Mouse (Mus musculus) adrenal gland, adult 8-10 months (tissue): ENCODE measurements around the gene Foxm1. TPM values are rescaled to one million over a fixed set of nuclear protein-coding genes. Genes with fewer than 3 reads are reported as not detected.
A peak's percentile ranks its signal among the peaks of the same experiment; 100 is the strongest.

Experiments
- DNase-seq: peaks from one replicate; pipeline ENCODE4 v3.0.0; 2022
- total RNA-seq, 4 experiments: library from RNA; stranded (reverse); gene quantifications; 2 replicates each; pipeline ENCODE4 v1.2.4; 2022

Foxm1 gene
- 1 to 10 TPM; 1.7 to 4.1 (median 3.3) TPM for total RNA-seq

DNA sequence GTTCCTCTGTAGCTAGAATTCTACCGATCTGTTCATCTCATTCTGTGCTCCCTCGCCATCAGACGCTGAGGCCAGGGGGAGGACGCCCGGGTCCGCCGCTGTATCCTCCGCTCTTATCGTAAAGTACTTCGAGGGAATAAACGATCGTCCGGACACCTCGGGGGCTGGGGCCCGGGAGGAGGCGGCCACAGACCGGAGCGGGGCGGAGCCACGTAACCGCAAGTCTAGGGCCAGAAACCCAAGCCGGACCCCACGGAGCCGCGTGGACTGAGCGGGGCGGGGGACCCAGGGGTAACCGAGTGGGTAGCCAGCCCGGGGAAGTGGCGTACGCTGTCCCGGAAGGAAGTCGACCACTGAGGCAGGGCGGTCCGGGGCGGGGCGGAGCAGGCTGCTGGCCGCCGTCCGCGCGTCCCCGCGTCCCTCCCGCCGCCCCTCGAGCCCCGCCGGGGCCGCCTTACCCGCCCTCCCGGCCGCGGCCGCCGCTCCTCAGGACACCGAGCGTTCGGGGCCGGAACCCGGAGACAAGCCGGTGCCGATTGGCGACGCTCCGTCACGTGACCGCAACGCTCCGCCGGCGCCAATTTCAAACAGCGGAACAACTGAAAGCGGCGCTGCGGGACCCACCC is at the start of gene Foxm1, which contains the start of gene Rhno1:
Foxm1 (plus strand) TSS at position 587 of the 626 bp plus-strand sequence.
Rhno1 (minus strand) TSS at position 531 of the 626 bp plus-strand sequence.
- DNase-seq, result peak; percentile 78

DNA sequence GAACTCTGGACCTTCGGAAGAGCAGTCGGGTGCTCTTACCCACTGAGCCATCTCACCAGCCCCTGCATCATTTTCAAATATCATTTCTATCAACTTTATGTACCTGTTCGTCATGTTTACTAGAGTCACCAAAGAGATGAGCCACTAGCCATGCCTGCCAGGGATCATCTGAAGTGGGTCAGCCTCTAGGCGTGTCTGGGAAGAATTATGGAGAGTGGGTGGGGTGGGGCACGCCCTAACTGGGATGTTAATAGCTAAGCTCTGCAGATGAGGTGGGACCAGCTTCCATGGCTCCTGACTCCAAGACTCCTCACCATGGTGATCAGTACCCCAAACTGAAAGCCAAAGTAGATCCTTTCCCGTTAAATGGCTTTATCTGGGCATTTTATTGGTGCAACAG is 48.0 kb upstream of the Foxm1 start:
- no peak for DNase-seq

DNA sequence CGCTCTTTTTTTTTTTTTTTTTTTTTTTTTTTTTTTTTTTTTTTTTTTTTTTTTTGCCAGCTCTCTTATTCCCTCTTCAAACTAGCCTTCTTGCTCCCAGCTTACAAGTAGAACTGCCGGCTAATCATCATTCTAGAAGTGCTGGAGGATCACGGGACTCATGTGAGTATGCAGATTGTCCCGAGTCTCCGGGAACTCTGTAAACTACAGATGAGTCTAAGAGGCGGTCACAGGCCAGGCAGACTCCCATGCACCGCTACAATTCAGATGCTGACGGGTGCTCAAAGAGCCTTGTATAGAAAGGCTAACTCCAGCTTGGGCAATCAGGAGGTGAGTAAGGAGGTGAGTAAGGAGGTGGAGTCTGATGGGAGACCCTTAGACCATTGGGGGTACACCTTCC is 47.2 kb upstream of the Foxm1 start:
- no peak for DNase-seq

DNA sequence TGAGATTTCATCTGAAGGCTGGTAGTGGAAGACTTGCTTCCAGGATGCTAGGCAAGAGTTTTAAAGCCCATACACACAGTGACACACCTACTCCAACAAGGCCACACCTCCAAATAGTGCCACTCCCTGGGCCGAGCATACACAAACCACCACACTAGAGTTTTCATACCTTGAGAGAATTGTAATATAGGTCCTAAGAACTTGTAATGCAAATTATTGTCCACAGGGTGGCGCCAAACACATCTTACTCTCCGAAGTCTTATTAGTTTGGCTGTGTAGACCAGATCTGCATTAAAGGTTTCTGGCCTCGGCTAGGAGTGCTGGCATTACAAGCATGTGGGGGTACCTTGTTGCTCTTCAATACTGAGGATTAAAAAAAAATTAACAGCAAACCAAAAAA is 44.5 kb upstream of the Foxm1 start:
- no peak for DNase-seq

DNA sequence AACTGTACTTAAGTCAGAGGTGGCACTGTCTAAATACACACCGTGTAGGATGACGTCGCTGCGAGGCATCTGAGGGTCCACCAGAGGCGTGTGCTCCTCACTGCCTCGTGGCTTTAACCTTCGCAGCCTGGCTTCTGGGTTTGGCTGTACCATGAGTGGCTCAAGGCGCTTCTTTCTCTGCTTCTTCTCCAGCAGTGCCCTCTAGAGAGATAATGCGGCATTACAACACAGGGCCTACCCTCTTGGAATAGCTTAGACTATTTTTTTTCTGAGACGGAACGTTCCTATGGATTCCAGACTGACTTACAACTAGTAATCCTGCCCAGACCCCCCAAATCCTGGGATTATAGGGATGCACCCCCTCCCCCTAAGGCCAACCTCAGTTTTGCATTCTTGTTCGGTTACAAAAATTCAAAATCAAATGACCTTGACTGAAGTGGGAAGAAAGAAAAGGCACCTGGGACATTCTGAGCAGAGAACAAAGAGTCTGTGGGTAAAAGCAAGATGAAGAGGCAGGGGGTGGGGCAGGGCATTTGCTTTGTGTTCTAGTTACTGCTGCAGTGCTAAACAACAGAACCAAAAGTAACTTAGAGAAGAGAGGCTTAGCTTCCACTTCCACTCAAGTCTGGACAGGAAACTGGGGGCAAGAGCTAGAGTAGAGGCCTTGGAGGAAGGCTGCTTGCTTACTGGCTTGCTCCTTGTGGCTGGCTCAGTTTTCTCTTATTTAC is 28.2 kb upstream of the Foxm1 start:
- peak; percentile 34 for DNase-seq

DNA sequence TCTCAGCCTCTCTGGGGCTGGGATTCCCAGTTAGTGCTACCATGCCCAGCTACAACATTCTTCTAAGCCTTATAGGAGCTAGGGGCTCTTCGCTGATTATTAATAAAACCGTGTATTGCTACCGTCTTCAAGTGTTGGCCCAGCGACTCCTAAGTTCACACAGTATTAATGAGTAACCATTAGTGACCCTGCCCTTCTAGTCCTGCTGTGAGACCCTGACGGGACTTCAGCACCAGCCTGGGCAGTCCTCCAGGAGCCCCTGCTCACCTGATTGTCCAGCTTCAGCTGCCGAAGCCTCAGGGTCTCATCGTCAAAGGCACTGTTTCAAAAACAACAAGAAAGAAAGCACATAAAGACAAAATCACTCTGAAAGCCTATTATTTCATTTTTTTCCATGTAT is 25.3 kb upstream of the Foxm1 start:
- DNase-seq, result no peak

DNA sequence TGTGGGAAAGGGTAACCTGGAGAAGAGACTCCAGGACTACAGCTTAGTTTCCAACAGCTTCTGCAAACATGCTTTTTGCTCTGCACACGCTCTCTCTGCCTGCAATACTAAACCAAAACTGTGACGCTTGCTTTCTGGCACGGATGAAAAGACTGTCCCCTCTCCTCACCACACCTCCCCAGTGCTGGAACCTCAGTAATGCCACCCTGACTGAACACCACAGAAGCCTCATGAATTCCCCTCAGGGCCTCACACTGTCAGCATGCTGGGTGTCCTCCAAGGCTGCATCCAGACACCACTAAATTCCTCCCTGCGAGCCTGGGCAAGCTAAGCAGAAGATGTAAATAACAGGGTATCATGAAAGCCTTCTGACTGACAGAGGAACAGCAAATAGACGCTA is 23.9 kb upstream of the Foxm1 start:
- no peak for DNase-seq

DNA sequence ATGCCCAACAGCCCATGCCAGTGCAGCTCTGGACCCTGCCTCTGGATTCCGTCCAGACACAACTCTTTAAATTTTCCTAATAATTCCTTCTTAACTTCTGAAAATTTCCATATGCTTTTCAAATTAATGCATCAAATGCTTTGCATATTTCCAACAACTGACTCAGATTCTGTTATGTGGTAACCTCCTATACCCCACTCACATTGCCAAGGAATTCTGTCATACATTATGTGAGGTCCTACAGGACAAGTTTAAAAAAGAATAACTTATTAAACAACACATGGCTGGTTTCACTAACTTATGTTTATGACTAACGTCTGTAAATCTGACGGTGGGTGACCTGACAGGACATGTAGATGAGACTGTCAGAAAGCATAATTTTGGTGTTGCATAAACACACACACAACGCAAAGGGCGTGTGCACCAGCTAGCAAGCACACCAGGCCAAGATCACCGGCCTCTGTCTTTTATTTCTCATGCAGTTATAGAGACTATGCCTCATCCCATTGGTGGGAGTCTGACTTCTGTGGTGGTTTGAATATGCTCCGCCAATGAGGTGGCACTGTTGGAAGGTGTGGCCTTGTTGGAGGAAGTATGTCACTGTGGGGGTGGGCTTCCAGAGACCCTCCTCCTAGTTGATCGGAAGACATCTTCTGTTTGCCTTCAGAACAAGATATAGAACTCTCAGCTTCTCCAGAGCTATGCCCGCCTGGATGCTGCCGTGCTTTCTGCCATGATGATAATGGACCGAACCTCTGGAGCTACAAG is 20.6 kb upstream of the Foxm1 start:
- DNase-seq, result no peak

DNA sequence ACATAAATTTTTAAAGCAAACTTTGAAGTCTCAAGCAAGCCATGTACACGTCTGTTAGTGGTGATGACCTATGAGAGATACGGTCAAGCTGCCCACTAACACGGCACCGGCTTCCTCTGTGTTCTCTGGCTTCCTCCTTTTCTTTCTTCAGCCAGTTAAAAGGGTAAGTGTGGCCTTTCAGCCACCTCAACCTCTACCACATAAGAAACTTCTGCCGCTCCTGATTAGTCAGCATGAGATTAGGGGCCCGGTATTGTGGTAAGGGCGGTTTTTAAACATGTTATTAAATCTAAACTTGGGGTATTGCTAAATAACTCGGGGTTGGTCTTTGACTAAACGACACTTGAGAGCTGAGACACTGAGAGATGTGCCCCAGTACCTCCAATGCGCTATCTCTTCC is 17.1 kb upstream of the Foxm1 start:
- no peak for DNase-seq

DNA sequence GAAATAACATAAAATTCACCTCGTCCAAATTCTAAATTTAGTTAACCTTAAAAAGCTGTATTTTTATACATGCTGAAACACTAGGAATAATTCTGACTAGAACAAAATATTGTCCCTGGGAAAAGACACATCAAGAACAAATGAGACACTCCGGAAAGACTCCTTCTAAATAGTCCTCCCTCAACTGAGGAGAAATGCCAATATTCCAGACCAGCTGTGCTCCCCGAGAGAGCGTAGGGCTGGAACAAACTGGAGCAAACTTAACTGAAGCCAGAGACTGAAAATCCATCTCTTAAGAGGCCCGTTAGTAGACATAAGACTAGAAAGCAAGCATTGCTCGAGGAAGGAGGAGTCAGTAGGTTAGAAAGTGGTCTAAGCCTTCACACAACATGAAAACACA is 16.0 kb upstream of the Foxm1 start:
- DNase-seq, result no peak

DNA sequence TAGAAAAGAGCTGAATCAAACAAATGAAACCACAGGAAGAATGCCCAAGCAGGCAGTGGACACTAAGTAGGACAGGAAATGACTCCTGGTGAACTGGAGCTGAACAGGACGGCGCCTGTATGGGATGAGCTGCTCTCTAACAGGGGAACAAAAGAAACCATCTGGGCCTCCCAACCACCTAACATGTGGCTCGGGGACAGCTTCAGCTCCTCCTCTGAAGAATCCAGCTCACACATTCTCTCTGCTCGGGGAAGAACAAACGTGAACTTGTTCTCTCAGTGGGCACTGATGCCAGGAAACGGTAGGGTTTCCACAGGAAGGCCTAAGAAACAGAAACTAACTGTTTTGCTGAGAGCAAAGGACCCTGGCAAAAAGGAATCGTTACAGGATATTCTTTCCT is 13.1 kb upstream of the Foxm1 start:
- DNase-seq, result no peak

DNA sequence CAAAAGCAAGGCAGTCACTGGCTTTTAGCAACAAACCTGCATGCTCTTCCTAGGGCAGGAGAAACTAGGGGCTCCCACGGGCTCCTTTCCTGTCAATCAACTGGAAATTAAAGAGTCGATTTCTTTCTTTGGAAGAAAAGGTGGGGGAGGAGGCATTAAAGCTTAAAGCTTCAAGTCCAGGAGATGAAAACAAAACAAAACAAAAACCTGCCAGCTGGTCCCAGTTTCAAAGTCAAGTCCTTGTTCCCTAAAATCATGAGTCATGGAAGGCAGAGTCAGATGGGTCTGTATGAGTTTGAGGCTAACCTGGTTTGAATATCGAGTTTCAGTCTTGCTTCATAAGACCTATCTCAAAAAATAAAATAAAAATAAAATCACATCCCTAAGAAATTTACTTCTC is 8.6 kb upstream of the Foxm1 start:
- DNase-seq, result no peak

DNA sequence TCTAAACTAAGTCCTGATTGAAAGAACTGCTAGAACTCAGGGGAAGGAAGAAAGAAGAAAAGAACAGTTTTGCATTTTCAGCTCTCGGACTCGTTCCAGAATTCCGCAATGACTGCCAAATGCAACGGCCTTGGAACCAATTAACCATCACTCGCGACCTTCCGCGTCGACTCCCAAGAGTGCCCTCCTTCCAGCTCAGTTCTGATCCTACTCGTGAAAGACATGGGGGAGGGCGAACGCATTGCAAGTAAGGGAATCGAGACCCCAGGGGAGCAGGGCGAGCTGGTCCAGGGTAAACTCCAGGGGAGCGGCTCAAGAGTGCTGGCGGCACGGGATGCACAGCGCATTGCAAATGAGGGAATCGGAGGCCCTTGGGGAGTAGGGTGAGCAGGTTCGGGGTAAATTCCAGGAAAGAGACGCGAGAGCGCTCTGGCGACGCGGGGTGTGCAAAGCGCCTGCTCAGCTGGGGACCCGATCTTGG is 7.5 kb upstream of the Foxm1 start:
- peak; percentile 71 for DNase-seq

DNA sequence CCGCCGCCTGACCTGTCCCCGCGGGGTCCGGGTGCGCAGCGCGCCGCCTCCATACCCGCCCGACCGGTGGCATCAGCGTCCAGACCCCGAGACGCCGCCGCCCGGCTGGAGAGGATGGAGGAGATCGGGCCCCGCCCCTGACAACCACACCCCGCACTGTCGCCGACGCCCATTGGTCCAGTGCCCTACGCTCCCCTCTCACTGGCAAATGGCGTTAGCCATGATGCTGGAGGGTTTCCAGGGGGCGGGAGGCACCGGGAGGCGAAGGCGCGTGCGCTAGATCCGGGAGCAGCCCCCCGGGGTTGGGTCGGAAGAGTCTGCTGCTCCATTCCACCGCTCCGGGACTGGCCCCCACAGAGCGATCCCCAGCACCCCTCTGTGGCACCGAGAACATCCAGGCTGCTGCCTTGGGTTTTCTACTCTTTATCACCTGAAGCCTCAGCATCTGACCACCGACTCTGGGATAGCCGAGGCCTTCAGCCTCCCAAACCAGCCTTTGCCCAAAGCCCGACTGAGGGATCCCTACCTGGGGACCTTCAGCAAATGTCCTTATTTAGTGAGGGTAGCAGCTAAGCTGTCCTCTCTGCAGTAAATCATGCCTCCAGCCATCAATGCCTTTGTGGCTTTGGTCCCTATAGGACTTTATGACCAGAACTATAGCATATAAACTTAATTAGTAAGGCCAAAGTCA is 6.9 kb upstream of the Foxm1 start, which contains the start of gene Tulp3:
Tulp3 (minus strand) TSS at position 126 of the 691 bp plus-strand sequence.
- peak; percentile 94 for DNase-seq

DNA sequence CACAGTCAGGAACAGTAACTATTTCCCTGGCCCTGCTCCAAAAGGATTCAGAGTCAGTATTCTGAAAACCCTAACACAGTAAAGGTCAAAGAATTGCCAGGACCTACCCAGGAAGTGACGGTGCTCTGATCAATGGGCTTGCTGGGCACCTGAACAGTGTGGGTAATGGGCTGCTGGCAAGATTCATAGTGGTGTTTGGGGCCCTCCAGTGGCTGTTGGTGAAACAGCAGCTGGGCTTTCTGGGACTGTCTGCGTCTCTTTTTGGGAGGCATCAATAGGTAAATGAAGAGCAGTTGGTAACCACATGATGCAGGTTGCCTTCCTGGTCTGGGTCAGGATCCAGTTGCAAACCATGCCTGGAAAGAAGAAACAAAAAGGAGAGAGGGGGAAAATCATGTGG is 3.8 kb upstream of the Foxm1 start:
- DNase-seq, result peak; percentile 41

DNA sequence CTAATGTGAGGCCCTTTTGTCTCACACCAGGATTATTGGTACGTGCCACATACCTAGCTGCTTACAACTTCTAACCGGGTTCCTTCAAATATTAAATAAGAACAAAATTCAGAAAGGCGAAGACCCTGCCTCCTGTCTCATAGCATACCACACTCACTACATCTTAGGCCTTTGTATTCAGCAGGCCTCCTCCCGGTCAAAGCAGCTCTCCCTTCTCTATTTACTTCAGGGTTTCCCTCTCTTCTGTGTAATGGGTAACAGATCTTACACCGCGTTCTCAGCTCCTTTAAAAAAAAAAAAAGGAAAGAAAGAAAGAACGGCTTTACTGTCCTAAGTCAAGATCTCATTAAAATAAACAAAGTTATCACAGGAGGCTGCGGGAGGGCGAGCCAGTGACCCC is 866 bp upstream of the Foxm1 start:
- DNase-seq, result no peak

DNA sequence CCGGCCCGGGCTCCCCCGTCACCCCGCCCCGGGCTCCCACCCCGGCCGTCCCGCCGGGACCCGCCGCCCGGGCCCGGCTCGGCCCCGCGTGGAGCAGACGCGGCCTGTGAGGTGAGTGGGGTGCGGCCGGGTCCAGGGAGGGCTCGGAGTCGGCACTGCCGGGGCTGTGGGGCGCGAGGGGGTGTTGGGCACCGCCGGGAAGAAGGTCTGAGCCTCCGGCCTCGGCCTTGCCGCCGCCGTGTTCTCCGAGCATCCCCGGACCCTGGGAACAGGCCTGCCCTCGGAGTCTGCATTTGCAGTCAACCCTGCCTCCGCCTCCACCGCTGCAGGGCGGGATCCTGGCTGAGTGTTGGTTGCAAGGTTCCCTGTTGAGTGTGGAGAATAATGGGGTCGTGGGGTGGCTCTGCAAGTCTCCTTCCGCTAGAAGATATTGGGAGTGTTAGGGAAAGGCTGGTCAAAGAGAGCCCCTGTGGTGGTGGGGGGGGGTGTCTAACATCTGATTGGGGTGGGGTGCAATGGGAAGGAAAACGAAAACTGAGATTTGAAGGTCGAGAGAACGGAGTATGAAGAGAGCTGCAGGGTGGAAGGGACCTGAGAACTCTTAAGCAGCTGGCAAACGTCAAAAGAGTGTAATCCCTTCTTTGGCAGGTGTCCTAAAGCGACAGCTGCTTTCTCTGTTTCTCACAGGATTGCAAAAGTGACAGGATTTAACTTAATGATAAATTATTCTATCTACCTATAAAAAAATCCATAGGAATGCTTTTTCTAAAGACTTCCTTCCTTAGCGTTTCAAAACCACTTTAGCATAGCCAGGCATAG is 449 bp downstream of the Foxm1 start:
- no peak for DNase-seq

DNA sequence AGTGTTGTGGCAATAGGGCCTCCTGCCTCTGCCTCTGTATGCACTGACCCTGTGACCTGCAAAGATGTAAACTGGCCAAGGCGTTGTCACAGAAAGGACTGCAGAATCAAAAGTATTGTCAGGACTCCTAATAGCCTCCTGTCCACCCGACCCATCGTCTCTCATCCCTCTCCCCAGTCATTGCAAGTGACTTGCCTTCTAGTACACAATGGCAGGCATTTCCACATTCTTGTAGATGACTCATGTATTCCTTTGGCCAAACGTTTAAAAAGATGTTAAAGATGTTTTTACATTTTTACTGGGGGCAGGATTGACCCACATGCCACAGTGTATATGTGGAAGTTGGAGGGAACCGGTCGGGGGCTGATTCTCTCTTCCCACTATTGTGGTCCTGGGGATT is 2.0 kb downstream of the Foxm1 start:
- DNase-seq, result no peak

DNA sequence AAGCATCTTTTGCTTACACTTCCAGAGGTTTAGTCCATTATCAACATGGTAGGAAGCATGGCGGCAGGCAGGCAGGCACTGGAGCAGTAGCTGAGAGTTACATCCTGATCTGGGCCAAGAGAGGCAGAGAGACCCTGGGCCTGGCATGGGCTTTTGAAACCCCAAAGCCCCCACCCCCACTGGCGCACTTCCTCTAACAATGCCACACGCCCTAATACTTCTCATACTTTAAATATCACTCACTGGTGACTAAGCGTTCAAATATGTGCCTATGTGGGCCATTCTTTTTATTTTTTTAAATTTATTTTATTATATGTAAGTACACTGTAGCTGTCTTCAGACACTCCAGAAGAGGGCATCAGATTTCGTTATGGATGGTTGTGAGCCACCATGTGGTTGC is 3.7 kb downstream of the Foxm1 start:
- no peak for DNase-seq

DNA sequence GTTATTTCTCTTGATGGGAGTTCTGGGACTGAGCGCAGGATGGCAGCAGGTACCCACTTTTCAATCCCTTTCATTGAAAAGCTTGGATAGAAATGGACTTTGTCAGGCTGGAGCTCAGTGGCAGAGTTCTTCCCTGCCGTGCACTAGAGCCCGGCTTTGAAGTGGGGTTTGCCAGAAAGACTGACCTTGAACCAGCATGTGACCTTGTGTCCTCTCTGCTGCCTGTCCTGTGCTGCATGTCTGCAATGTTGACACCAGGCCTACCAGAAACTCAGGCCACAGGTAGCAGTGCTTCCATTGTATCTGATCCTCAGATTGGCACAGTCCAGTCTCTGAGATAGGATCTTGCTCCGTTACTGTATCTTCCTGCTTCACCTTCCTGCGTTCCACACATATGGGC is 7.3 kb downstream of the Foxm1 start:
- no peak for DNase-seq

DNA sequence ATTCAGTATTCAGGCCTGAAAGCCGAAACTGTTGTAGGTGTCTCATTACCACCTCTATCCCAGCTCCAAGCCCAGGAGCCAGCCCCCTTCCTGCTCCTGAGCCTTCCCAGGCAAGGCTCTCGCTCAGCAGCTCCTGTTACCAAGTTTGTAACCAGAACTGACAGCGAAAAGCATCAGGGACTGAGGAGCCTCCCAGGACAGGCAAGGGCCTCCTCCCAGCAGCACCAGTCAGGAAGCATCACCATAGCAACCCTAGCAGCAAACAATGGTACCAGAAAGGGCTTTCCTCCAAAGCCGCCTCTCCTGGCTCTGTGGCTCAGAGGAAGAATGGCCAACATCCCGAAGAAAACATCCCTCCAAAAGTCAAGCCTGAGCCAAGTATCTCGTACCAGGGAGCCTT is 12.4 kb downstream of the Foxm1 start, which contains the start of the genes Tex52 and Gm44596:
Tex52 (plus strand) TSS at position 265 of the 400 bp plus-strand sequence.
Gm44596 (plus strand) TSS at position 312 of the 400 bp plus-strand sequence.
- no peak for DNase-seq
